Mouse (Mus musculus) liver, adult 2 months (tissue): ENCODE measurements around the gene Aoah. TPM values are rescaled to one million over a fixed set of nuclear protein-coding genes. Genes with fewer than 3 reads are reported as not detected.
A peak's percentile ranks its signal among the peaks of the same experiment; 100 is the strongest.

Source experiments
- DNase-seq: peaks from one replicate; pipeline ENCODE4 v3.0.0-alpha.2; 2011; ENCODE audit warnings: low read depth, low spot score; ENCODE audit errors: extremely low read depth
- H3K27ac ChIP-seq: fragments of 200-500 bp; replicated peaks from 2 replicates; pipeline ENCODE4 v1.5.1; 2012; ENCODE audit warnings: low read depth, mild to moderate bottlenecking, control low read depth, inconsistent platforms, low read length; ENCODE audit not compliant: insufficient read depth
- H3K27me3 ChIP-seq: fragments of 200-500 bp; 2 replicates; pipeline ENCODE4 v1.6.1; 2012; ENCODE audit warnings: mild to moderate bottlenecking, moderate library complexity, low read length, inconsistent platforms; ENCODE audit not compliant: control insufficient read depth, insufficient read depth
- H3K36me3 ChIP-seq: fragments of 200-500 bp; 2 replicates; pipeline ENCODE4 v1.6.1; 2012; ENCODE audit warnings: low read length, inconsistent platforms; ENCODE audit not compliant: control insufficient read depth, insufficient read depth
- H3K4me1 ChIP-seq: fragments of 200-500 bp; 2 replicates; pipeline ENCODE4 v1.6.1; 2011; ENCODE audit warnings: low read length; ENCODE audit not compliant: control insufficient read depth, insufficient read depth
- H3K4me3 ChIP-seq: fragments of 200-500 bp; 2 replicates; pipeline ENCODE4 v1.5.1; 2011; ENCODE audit warnings: low read depth, mild to moderate bottlenecking, control low read depth, low read length, moderate library complexity; ENCODE audit not compliant: insufficient read depth
- H3K79me2 ChIP-seq: fragments of 200-500 bp; 2 replicates; pipeline ENCODE4 v1.6.1; 2012; ENCODE audit warnings: inconsistent platforms, mild to moderate bottlenecking, low read length, moderate library complexity; ENCODE audit not compliant: control insufficient read depth, insufficient read depth
- H3K9ac ChIP-seq: fragments of 200-500 bp; 2 replicates; pipeline ENCODE4 v1.6.1; 2012; ENCODE audit warnings: low read depth, mild to moderate bottlenecking, control low read depth, inconsistent platforms, low read length
- CTCF ChIP-seq: fragments of 200-500 bp; IDR thresholded peaks from 2 replicates; pipeline ENCODE4 v1.5.1; 2011; ENCODE audit warnings: low read depth, low read length, control low read depth
- POLR2A ChIP-seq: fragments of 200-500 bp; IDR thresholded peaks from 2 replicates; pipeline ENCODE4 v1.6.1; 2011; ENCODE audit warnings: low read length, control low read depth; ENCODE audit not compliant: insufficient read depth; ENCODE audit errors: extremely low read depth
- WGBS: fragments of 180-500 bp; shearing (Covaris S2); methylation state at CpG from one replicate; pipeline ENCODE4 v1.1.7; 2018; 5-methylcytosine and 5-hydroxymethylcytosine counted together
- polyA plus RNA-seq: library from polyadenylated mRNA; depleted of rRNA; stranded (reverse); fragments of >200 nt; gene quantifications from 2 replicates; pipeline ENCODE4 v1.2.3, GENCODE M21; 2012; rRNA removed
- total RNA-seq: library from RNA; depleted of rRNA; stranded (reverse); fragments of >200 nt; gene quantifications from 2 replicates; pipeline ENCODE4 v1.2.3, GENCODE M21; 2014; rRNA removed

The Aoah gene
- total RNA-seq (1.1 and 1.3 TPM in 2 replicates), polyA plus RNA-seq (0.55 and 1.1 TPM in 2 replicates)

DNA sequence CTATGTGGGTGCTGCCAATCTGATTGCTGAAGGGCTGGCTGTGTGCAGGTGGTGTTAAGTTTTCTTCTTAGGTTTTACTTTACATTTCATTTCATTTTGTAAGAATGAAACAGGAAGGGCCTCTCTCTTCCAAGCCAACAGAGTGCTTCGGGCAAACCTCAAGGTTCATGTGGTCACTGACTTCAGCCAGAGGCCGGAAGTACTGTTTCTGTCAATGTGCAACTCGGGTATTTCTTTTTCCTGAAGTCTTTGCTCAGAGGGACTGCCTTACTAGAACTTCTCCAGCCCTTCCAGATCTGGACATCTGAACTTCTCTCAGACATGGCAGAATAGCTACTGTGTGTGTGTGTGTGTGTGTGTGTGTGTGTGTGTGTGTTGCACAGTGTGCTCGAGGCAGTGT, at the start of gene Aoah:
Gene Aoah, plus strand, starts transcription at position 213 of the 400 bp plus-strand sequence.
- H3K4me1 ChIP-seq, result no peaks in the 10 kb centered on the region
- no peaks in the 10 kb centered on the region for H3K36me3 ChIP-seq
- no peaks in the 10 kb centered on the region for H3K27me3 ChIP-seq
- peak; percentile 28 for DNase-seq
- H3K4me3 ChIP-seq, result peak within 1 kb of the TSS; percentile 8; the same call in 1 of the 2 replicates
- no peak within 1 kb of the TSS for H3K9ac ChIP-seq
- TF ChIP-seq POLR2A (no peak), CTCF (no peak)
- H3K27ac ChIP-seq, result no peak within 1 kb of the TSS
- no peaks in the 10 kb centered on the region for H3K79me2 ChIP-seq
- WGBS, result 50% methylated on average over 4 of the region's 4 CpGs

DNA sequence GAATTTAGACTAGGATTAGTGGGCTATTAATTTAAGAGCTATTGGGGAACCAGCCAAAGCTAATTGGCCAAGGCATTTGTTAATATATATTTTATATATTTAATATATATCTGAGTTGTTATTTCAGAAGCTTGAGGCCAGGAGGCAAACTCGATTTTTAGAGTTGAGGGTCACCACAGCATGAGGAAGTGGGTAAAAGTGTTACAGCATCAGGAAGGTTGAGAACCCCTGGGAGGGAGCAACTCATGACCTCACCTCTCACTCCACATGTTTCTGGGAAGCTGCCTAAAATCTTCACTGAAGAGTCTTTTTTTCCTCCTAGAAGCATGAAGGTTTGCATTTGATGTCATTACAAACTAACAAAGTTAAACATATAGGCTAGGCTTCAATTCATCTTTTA, 39.1 kb upstream of the Aoah start:
- H3K9ac ChIP-seq, result no peak overlapping the region
- no peaks in the 10 kb centered on the region for H3K27me3 ChIP-seq
- TF ChIP-seq POLR2A, result no peak
- no peak for TF ChIP-seq CTCF
- H3K4me3 ChIP-seq, result no peak overlapping the region
- no peaks in the 10 kb centered on the region for H3K4me1 ChIP-seq
- H3K79me2 ChIP-seq, result no peaks in the 10 kb centered on the region
- DNase-seq, result no peak
- no peaks in the 10 kb centered on the region for H3K36me3 ChIP-seq
- 49% methylated on average over 1 of the region's 1 CpGs for WGBS
- no peak overlapping the region for H3K27ac ChIP-seq

DNA sequence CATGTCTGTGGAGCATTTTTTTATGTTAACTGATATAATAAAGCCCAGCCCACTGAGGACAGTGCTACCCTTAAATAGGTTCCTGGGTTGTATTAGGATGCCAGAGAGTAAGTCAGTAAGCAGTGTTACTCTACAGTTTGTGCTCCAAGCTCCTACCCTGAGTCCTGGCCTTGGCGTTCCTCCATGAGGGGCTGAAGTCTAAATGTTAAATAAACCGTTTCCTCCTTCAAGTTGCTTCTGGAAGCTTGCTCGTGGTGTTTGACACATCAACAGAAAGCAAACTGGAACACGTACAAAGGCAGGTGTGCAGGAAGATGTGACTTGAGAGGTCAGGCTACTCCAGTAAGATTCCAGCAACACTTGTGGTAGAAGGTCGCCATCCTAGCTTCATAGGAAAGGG, 10.3 kb upstream of the Aoah start:
- 72% methylated on average over 5 of the region's 5 CpGs for WGBS
- TF ChIP-seq CTCF (no peak), POLR2A (no peak)
- no peak for DNase-seq

GRCm38 (mm10) chr13:20784060-20784459, 9.9 kb upstream of the Aoah start:
- peak; percentile 24 for DNase-seq
- no peak overlapping the region for H3K4me3 ChIP-seq
- H3K27me3 ChIP-seq, result no peaks in the 10 kb centered on the region
- TF ChIP-seq POLR2A, result no peak
- TF ChIP-seq CTCF, result no peak
- no peaks in the 10 kb centered on the region for H3K36me3 ChIP-seq
- H3K4me1 ChIP-seq, result no peaks in the 10 kb centered on the region
- H3K79me2 ChIP-seq, result no peaks in the 10 kb centered on the region
- H3K9ac ChIP-seq, result no peak overlapping the region
- H3K27ac ChIP-seq, result no peak overlapping the region
- 89% methylated on average over 6 of the region's 6 CpGs for WGBS

More for the DNA sequence above, 10.3 kb upstream of the Aoah start:
- Histone ChIP-seq H3K4me3 (no peak overlapping the region), H3K9ac (no peak overlapping the region), H3K79me2 (no peaks in the 10 kb centered on the region), H3K4me1 (no peaks in the 10 kb centered on the region), H3K27me3 (no peaks in the 10 kb centered on the region), H3K36me3 (no peaks in the 10 kb centered on the region), H3K27ac (no peak overlapping the region)

GRCm38 (mm10) chr13:20785960-20786359, 8.0 kb upstream of the Aoah start:
- no peak overlapping the region for H3K4me3 ChIP-seq
- 92% methylated on average over 7 of the region's 7 CpGs for WGBS
- no peak overlapping the region for H3K27ac ChIP-seq
- H3K4me1 ChIP-seq, result no peaks in the 10 kb centered on the region
- no peak overlapping the region for H3K9ac ChIP-seq
- no peaks in the 10 kb centered on the region for H3K36me3 ChIP-seq
- no peaks in the 10 kb centered on the region for H3K27me3 ChIP-seq
- H3K79me2 ChIP-seq, result no peaks in the 10 kb centered on the region
- DNase-seq, result no peak
- TF ChIP-seq POLR2A, result no peak
- no peak for TF ChIP-seq CTCF

GRCm38 (mm10) chr13:20786825-20787245, 7.1 kb upstream of the Aoah start:
- no peak overlapping the region for H3K4me3 ChIP-seq
- no peak overlapping the region for H3K27ac ChIP-seq
- WGBS, result 84% methylated on average over 1 of the region's 1 CpGs

More at GRCm38 (mm10) chr13:20786825-20787245, 7.1 kb upstream of the Aoah start:
- peak; percentile 40 for DNase-seq
- no peaks in the 10 kb centered on the region for H3K27me3 ChIP-seq
- no peaks in the 10 kb centered on the region for H3K36me3 ChIP-seq
- H3K4me1 ChIP-seq, result no peaks in the 10 kb centered on the region
- no peak for TF ChIP-seq POLR2A
- TF ChIP-seq CTCF, result no peak
- H3K79me2 ChIP-seq, result no peaks in the 10 kb centered on the region
- H3K9ac ChIP-seq, result no peak overlapping the region
